Mouse (Mus musculus) G1E (cell line): ENCODE results near the gene Focad.

Source experiments
- CTCF ChIP-seq: IDR thresholded peaks from 2 replicates; pipeline ENCODE4 v1.5.1; 2012; ENCODE audit warnings: low read depth, low read length, inconsistent platforms, mixed read lengths
- GATA1 ChIP-seq: IDR thresholded peaks from 2 replicates; pipeline ENCODE4 v1.6.1; 2012; ENCODE audit warnings: borderline replicate concordance, low read length, inconsistent platforms, mixed read lengths
- GATA2 ChIP-seq: IDR thresholded peaks from 2 replicates; pipeline ENCODE4 v1.6.1; 2012; ENCODE audit warnings: low read depth, low read length, inconsistent platforms, borderline replicate concordance
- POLR2AphosphoS5 ChIP-seq: IDR thresholded peaks from 2 replicates; pipeline ENCODE4 v1.6.1; 2012; ENCODE audit warnings: low read depth, low read length, inconsistent platforms; ENCODE audit not compliant: insufficient replicate concordance

DNA sequence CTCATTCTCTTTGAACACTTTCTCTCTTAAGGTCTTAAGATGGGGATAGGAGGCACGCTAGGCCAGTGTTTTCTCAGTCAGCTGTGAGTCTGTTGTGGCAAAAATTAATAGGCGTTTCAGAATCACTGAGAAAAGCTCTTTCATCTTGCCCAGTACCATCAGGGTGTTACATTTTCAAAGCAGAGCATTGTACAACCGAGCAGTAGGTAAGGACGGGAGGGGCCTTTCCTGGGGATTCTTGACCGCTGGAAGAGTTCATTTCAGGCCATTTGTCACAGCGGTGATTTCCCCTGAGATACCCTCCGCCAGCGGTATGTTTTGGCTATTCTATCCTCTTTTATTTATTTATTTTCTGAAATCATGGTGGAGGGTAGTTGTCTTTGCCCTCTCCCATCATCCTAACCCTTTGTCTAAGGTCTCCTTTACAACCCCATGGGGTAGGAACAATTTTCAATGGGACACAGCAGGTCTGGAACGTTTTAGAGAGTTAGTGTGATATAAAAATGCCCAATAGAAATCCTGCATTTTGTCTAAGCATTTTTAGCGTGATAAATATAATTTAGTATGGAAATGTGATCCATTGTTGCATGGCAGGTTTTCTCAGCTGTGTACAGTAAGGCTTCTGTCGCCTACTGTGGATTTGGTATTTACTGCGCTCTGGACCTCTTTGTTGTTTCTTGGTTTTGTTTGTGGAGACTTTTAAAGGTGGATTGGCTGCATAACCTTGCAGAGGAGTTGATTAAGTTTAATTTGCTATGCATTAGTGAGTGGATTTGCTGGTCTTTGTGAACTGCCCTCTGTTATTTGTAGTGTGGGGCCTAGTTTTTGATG is 142.7 kb downstream of the Focad start:
- no peak for TF ChIP-seq CTCF
- TF ChIP-seq POLR2AphosphoS5 = no peak
- TF ChIP-seq GATA2 = no peak
- no peak for TF ChIP-seq GATA1
